Mouse (Mus musculus) spleen, postnatal 14 days (tissue): ENCODE measurements around the gene Snupn.
"Not testable (repeated sequence)": the region's sequence is repeated elsewhere in the genome, so short reads cannot be mapped to it uniquely, and the experiment has no call there.

Experiments used
- DNase-seq, 2 experiments: peaks; one replicate each; pipeline ENCODE4 v3.0.0; 2021 to 2022; ENCODE audit warnings: low spot score in 2 of 2

Gene Snupn

GRCm38 (mm10) chr9:56950414-56951400 is at the start of gene Snupn:
Gene Snupn (plus strand): TSS chr9:56950878.
- peak; percentile 92 to 95 for DNase-seq

GRCm38 (mm10) chr9:56901187-56901586 is 49.5 kb upstream of the Snupn start:
- DNase-seq, result no peak

- no peak for DNase-seq
Observed at GRCm38 (mm10) chr9:56903662-56904061, 47.0 kb upstream of the Snupn start.

GRCm38 (mm10) chr9:56907549-56907948 is 43.1 kb upstream of the Snupn start:
- DNase-seq, result no peak

- DNase-seq, result not testable (repeated sequence)
Observed at GRCm38 (mm10) chr9:56909991-56910390, 40.7 kb upstream of the Snupn start.

GRCm38 (mm10) chr9:56911017-56911416 is 39.7 kb upstream of the Snupn start:
- no peak for DNase-seq

GRCm38 (mm10) chr9:56913991-56914390 is 36.7 kb upstream of the Snupn start:
- no peak for DNase-seq

- no peak for DNase-seq
Observed at GRCm38 (mm10) chr9:56915116-56915515, 35.6 kb upstream of the Snupn start.

GRCm38 (mm10) chr9:56915695-56916410 is 34.8 kb upstream of the Snupn start:
- DNase-seq, result no peak

GRCm38 (mm10) chr9:56917131-56917530 is 33.5 kb upstream of the Snupn start:
- DNase-seq, result no peak

- DNase-seq, result no peak
Observed at GRCm38 (mm10) chr9:56918466-56918865, 32.2 kb upstream of the Snupn start.

GRCm38 (mm10) chr9:56922746-56923145 is 27.9 kb upstream of the Snupn start:
- no peak for DNase-seq

GRCm38 (mm10) chr9:56923841-56924650 is 26.6 kb upstream of the Snupn start:
- DNase-seq, result no peak

- DNase-seq, result peak in 1 of 2 experiments; percentile 17
Observed at GRCm38 (mm10) chr9:56924651-56925027, 26.0 kb upstream of the Snupn start.

GRCm38 (mm10) chr9:56925291-56926024 is 25.2 kb upstream of the Snupn start:
- DNase-seq, result no peak

- no peak for DNase-seq
Observed at GRCm38 (mm10) chr9:56926025-56926360, 24.7 kb upstream of the Snupn start.

- no peak for DNase-seq
Observed at GRCm38 (mm10) chr9:56926387-56926786, 24.3 kb upstream of the Snupn start.

GRCm38 (mm10) chr9:56927191-56928012 is 23.3 kb upstream of the Snupn start:
- no peak for DNase-seq

- peak; percentile 65 to 75 for DNase-seq
Observed at GRCm38 (mm10) chr9:56928041-56928811, 22.5 kb upstream of the Snupn start, which contains the start of gene Snx33. Gene Snx33 (minus strand): TSS chr9:56928371.
